Mouse (Mus musculus): ENCODE data around the gene Tmem109.

Tmem109 gene

DNA sequence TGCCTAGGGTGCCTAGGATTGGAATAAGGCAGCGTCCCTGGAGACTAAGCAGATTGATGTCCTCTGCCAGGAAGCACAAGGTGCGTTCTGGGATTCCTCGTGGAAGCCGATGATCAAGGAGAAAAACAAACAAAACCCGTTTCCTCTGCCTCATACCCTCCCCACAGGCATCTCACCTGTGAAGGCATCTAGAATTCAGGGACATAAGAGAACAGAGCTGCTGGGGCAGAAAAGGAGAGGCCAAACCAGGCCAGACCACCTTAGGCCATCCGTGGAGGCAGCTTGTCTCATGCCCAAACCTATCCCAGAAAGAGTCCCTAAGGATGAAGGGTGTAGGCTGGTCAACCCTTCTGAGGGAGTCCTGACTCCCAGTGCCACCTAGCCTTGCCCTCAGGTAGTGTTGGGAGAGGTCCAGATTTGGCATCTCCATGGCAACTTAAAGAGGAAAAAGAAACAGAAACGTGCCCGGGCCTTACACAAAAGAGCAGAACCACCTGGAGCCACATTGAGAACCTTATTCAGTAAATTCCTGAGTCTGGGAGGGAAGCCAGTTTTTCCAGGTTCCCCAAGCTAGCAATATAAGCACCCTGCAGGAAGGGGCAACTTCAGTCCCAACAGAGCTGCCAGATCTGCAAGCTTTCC lies 11.8 kb downstream of the Tmem109 start, which contains the start of gene Tmem132a:
Gene Tmem132a (minus strand): TSS at position 55 of the 642 bp plus-strand sequence.
- DNase-seq (ENCODE audit: low read depth, low spot score): no peak
- Histone ChIP-seq H3K27me3 (ENCODE audit: control insufficient read depth, insufficient read depth, low read length, poor library complexity, severe bottlenecking) (no peaks in the 10 kb centered on the region), H3K36me3 (ENCODE audit: control insufficient read depth, insufficient read depth, low read length, poor library complexity, severe bottlenecking) (peaks cover 5% of the 10 kb centered on the region)

DNA sequence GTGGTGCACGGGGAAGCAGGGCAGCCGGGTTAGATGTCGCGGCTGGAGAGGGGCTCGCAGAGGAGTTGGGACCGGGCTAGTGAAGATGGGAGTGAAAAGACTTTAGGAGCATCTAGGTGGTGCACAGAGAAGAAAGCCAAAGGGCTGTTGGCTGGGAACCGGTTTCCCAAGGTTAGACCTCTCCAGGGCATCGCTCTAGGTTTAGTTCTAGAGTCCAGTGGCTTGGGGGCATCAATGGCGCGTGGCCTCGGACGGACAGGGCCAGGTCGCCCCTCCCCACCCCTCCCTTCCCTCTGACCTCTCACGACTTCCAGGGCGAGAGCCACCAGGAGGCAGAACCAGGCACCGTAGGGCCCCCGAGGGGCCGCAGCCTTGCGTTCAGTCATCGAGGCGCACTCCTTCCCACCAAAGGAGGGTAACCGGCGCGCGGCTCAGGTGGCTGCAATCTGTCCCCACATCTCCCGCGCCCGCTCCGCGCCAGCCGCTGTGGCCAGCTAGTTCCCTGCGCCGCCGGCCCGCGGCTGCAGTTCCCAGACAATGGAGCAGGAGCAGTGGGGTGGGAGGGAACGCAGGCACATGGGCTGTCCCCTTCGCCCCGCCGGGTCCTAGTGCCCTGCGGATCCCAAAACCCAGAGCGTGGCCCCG lies 12.4 kb downstream of the Tmem109 start:
- DNase-seq (ENCODE audit: low read depth, low spot score): no peak
- Histone ChIP-seq H3K36me3 (ENCODE audit: control insufficient read depth, insufficient read depth, low read length, poor library complexity, severe bottlenecking) (peaks cover 5% of the 10 kb centered on the region), H3K27me3 (ENCODE audit: control insufficient read depth, insufficient read depth, low read length, poor library complexity, severe bottlenecking) (no peaks in the 10 kb centered on the region)

DNA sequence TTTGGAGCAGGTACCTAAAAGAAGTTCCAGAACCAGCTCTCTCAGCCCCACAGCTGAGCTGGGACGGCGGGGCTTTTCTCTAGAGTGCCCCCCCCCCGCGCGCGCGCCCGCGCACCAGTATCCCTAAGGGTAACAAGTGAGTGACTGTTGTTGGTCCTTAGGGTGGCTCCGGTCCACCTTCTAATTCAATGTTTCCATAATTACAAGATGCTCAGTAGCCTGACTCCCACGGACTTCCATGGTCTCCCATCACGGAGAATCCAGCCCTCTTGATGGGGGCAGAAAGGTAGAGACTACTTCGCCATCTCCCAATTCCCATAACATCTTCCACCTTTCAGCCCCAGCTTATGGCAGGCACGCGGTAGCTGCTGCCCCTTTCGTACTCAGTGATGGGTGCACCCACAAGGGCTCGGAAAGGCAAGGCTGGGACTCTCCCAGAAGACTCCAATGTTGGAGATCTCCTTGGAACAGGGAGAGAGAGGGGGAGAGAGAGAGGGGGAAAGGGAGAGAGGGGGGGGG lies 13.1 kb downstream of the Tmem109 start:
- Histone ChIP-seq H3K36me3 (ENCODE audit: control insufficient read depth, insufficient read depth, low read length, poor library complexity, severe bottlenecking) (peaks cover 5% of the 10 kb centered on the region), H3K27me3 (ENCODE audit: control insufficient read depth, insufficient read depth, low read length, poor library complexity, severe bottlenecking) (no peaks in the 10 kb centered on the region)
- DNase-seq (ENCODE audit: low read depth, low spot score): no peak

DNA sequence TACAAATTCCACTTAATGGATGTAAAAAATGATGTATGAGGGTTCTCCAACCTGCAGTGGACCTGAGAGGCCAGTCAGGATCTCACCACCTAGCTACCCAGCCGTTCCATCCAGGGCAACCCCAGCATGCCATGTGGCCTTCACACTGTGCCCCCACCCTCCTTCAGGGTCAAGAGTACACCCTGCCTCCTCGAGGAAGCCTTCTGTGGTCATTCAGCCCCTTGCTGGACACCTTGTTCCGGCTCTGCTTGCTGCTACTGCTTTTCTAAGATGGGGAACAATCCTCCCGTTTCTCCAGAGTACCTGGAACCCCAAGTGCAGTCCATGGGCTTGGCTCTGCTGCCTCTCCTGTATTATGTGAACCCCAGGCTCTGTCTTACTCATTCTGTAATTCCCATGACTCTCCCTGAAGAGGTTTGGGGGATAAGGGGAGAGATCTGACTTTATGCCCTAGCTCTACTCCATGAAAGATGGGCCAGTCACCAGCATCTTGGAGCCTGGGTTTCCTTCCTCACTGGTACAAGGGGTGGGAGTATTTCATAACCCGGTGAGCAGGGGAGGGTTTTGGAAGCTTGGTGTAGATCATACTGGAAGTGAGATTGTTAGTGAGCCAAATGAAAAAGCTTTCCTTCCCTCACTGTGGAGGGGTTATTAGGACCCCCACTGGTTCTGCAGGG lies 13.7 kb downstream of the Tmem109 start:
- DNase-seq (ENCODE audit: low read depth, low spot score): no peak

DNA sequence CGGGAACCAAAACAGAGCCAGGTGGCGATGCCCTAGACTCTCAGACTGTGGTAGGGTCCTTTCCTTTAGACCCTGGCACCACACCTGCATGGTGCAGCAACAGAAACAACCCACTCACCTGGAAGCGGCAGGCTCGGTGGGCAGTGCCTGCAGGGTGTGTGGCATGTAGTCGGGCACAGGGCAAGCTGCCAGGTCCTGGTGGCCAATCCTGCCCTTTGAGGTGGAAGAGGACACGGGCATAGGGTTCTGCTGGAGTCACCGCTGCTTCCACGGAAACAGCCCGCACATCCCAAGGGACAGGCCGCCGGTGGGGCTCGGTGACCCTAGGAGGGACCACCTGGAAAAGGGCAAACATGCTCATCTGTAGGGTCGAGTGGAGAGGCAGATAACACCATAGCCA lies 15.4 kb downstream of the Tmem109 start:
- DNase-seq (ENCODE audit: low read depth, low spot score): no peak
- Histone ChIP-seq H3K36me3 (ENCODE audit: control insufficient read depth, insufficient read depth, low read length, poor library complexity, severe bottlenecking) (no peaks in the 10 kb centered on the region), H3K27me3 (ENCODE audit: control insufficient read depth, insufficient read depth, low read length, poor library complexity, severe bottlenecking) (no peaks in the 10 kb centered on the region)

More for the DNA sequence above, 13.7 kb downstream of the Tmem109 start:
- Histone ChIP-seq H3K27me3 (ENCODE audit: control insufficient read depth, insufficient read depth, low read length, poor library complexity, severe bottlenecking) (no peaks in the 10 kb centered on the region), H3K36me3 (ENCODE audit: control insufficient read depth, insufficient read depth, low read length, poor library complexity, severe bottlenecking) (peaks cover 3% of the 10 kb centered on the region)

GRCm38 (mm10) chr19:10860072-10860497 lies 21.7 kb downstream of the Tmem109 start:
- no peak for DNase-seq (ENCODE audit: low read depth, low spot score)
- Histone ChIP-seq H3K36me3 (ENCODE audit: control insufficient read depth, insufficient read depth, low read length, poor library complexity, severe bottlenecking) (no peaks in the 10 kb centered on the region), H3K27me3 (ENCODE audit: control insufficient read depth, insufficient read depth, low read length, poor library complexity, severe bottlenecking) (no peaks in the 10 kb centered on the region)

DNA sequence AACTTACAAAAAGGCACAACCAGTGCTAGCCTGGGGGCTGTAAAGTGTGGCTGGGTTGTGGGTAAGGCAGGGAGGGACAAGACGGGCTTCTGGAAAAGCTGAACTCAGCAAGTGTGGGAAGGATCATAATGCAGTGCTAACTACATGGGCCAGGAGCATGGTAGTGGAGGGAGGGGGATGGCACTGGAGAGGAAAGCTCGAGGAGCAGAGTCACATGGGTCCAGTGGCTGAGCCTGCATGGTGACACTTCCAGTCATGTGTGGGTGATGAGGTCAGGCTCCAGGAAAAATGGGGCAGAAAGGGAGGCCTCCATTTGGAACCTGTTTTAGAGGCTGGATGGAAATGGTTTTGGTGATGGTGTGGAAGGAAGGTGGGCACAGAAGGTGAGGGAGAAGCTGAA lies 25.3 kb downstream of the Tmem109 start:
- Histone ChIP-seq H3K36me3 (ENCODE audit: control insufficient read depth, insufficient read depth, low read length, poor library complexity, severe bottlenecking) (no peaks in the 10 kb centered on the region), H3K27me3 (ENCODE audit: control insufficient read depth, insufficient read depth, low read length, poor library complexity, severe bottlenecking) (no peaks in the 10 kb centered on the region)
- no peak for DNase-seq (ENCODE audit: low read depth, low spot score)

DNA sequence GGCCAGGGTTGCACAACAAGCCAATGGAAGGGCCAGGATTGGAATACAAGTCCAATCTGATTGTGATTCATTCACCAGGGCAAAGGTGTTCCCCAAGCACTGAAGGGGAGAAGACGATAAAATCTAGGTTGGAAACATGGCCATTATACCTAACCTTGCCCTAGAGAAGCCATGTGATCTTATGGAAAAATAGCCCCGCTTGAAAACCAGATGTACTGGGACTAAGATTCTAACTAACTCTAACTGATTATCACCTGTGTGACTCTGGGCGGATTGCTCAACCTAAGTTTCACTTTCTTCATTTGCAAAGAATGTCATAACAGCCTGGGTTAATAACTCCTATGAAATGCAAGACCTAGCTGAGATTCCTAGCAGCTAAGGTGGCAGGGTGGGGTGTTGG lies 26.4 kb downstream of the Tmem109 start:
- no peaks in the 10 kb centered on the region for H3K27me3 ChIP-seq (ENCODE audit: control insufficient read depth, insufficient read depth, low read length, poor library complexity, severe bottlenecking)
- no peak for DNase-seq (ENCODE audit: low read depth, low spot score)
- 0 out of 2 replicates have a peak, but pooled peaks cover 2% of the 10 kb centered on the region for H3K36me3 ChIP-seq (ENCODE audit: control insufficient read depth, insufficient read depth, low read length, poor library complexity, severe bottlenecking)

GRCm38 (mm10) chr19:10847311-10848087 lies 34.3 kb downstream of the Tmem109 start:
- Histone ChIP-seq H3K27me3 (ENCODE audit: control insufficient read depth, insufficient read depth, low read length, poor library complexity, severe bottlenecking) (no peaks in the 10 kb centered on the region), H3K36me3 (ENCODE audit: control insufficient read depth, insufficient read depth, low read length, poor library complexity, severe bottlenecking) (peaks cover 2% of the 10 kb centered on the region; the same call in 1 of the 2 replicates)
- DNase-seq (ENCODE audit: low read depth, low spot score): no peak

- Histone ChIP-seq H3K27me3 (ENCODE audit: control insufficient read depth, insufficient read depth, low read length, poor library complexity, severe bottlenecking) (no peaks in the 10 kb centered on the region), H3K36me3 (ENCODE audit: control insufficient read depth, insufficient read depth, low read length, poor library complexity, severe bottlenecking) (peaks cover 2% of the 10 kb centered on the region; the same call in 1 of the 2 replicates)
- DNase-seq (ENCODE audit: low read depth, low spot score): no peak
Measured at GRCm38 (mm10) chr19:10846150-10846549, 35.7 kb downstream of the Tmem109 start.

GRCm38 (mm10) chr19:10845454-10845853 lies 36.3 kb downstream of the Tmem109 start:
- Histone ChIP-seq H3K27me3 (ENCODE audit: control insufficient read depth, insufficient read depth, low read length, poor library complexity, severe bottlenecking) (no peaks in the 10 kb centered on the region), H3K36me3 (ENCODE audit: control insufficient read depth, insufficient read depth, low read length, poor library complexity, severe bottlenecking) (no peaks in the 10 kb centered on the region; the same call in 1 of the 2 replicates)
- DNase-seq (ENCODE audit: low read depth, low spot score): peak; percentile 79

- Histone ChIP-seq H3K36me3 (ENCODE audit: control insufficient read depth, insufficient read depth, low read length, poor library complexity, severe bottlenecking) (no peaks in the 10 kb centered on the region), H3K27me3 (ENCODE audit: control insufficient read depth, insufficient read depth, low read length, poor library complexity, severe bottlenecking) (no peaks in the 10 kb centered on the region)
- DNase-seq (ENCODE audit: low read depth, low spot score): peak; percentile 42
Measured at GRCm38 (mm10) chr19:10844206-10844605, 37.6 kb downstream of the Tmem109 start.

DNA sequence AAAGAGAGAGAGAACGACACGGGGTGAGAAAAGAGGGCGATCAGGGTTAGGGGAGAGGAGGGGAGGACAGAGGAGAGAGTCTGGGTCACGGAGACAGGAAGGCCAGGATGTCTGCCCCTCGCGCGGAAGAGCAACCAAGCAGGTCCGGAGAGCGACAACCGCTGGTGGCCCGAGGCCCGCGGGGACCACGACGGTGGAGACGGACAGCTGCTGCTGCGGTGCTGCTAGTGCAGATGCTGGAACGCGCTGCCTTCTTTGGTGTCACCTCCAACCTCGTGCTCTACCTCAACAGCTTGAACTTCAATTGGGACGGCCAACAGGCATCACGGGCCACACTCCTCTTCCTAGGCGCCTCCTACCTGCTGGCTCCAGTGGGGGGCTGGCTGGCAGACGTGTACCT lies 38.9 kb downstream of the Tmem109 start:
- Histone ChIP-seq H3K27me3 (ENCODE audit: control insufficient read depth, insufficient read depth, low read length, poor library complexity, severe bottlenecking) (no peaks in the 10 kb centered on the region), H3K36me3 (ENCODE audit: control insufficient read depth, insufficient read depth, low read length, poor library complexity, severe bottlenecking) (no peaks in the 10 kb centered on the region)
- DNase-seq (ENCODE audit: low read depth, low spot score): peak; percentile 78

Measured in splenic B cell, adult 2 months (primary cell).